9 mouse cellular contexts compared by ENCODE assay signal in genomic region chr2:158667022-158667670, GRCm38 (mm10). TPM values are rescaled to one million over a fixed set of nuclear protein-coding genes. Genes with fewer than 3 reads are reported as not detected.
DNase-seq lines count a peak whose midpoint lies in the region; ATAC-seq and TF ChIP-seq lines count a peak whose summit lies in the region.
"Had no signal": no experiment of that assay in that cellular context is flagged by ENCODE, and none has a peak within 500 bp of the region (broad histone marks: within the 10 kb centered on the region; RNA-seq: fewer than 3 reads in every experiment).

No protein-coding gene starts in this region.

- 0 out of 2 replicates have a peak, but pooled peaks have one; percentile 51 for ATAC-seq in embryonic facial prominence, embryonic 15.5 days (ENCODE audit: insufficient number of reproducible peaks, low FRiP score, low TSS enrichment, low read depth)
- ATAC-seq in heart, postnatal 0 days (ENCODE audit: insufficient read depth, low read depth), result peak; percentile 60
- peak; percentile 35; the same call in 1 of the 2 replicates for ATAC-seq in liver, embryonic 14.5 days (ENCODE audit: insufficient read depth)
- peak; percentile 38 for ATAC-seq in stomach, postnatal 0 days (ENCODE audit: low FRiP score, low TSS enrichment)

- H3K4me2 ChIP-seq in embryonic facial prominence, embryonic 15.5 days (replicated peaks), result peak overlapping the region; percentile 84
- peak overlapping the region; percentile 78 for H3K4me2 ChIP-seq in heart, postnatal 0 days (ENCODE audit: low read depth, low read length)
- peak overlapping the region; percentile 51 for H3K4me2 ChIP-seq in liver, embryonic 14.5 days (ENCODE audit: low read depth)
- H3K4me2 ChIP-seq in stomach, postnatal 0 days (replicated peaks; ENCODE audit: low read depth), result peak overlapping the region; percentile 59

- H3K4me1 ChIP-seq in embryonic facial prominence, embryonic 15.5 days, result peaks cover 26% of the 10 kb centered on the region
- 0 out of 2 replicates have a peak, but pooled peaks cover 7% of the 10 kb centered on the region for H3K4me1 ChIP-seq in heart, postnatal 0 days (ENCODE audit: control insufficient read depth, insufficient read depth)
- no peaks in the 10 kb centered on the region for H3K4me1 ChIP-seq in liver, embryonic 14.5 days (replicated peaks; ENCODE audit: control insufficient read depth in 2 of 2, insufficient read depth in 2 of 2, low read length in 1 of 2)
- peaks cover 3% of the 10 kb centered on the region; the same call in 1 of the 2 replicates for H3K4me1 ChIP-seq in stomach, postnatal 0 days (replicated peaks; ENCODE audit: control insufficient read depth, insufficient read depth)

- no peaks in the 10 kb centered on the region for H3K36me3 ChIP-seq in embryonic facial prominence, embryonic 15.5 days
- H3K36me3 ChIP-seq in heart, postnatal 0 days (replicated peaks; ENCODE audit: control insufficient read depth, insufficient read depth, low read length), result no peaks in the 10 kb centered on the region
- no peaks in the 10 kb centered on the region for H3K36me3 ChIP-seq in liver, embryonic 14.5 days (replicated peaks; ENCODE audit: control insufficient read depth, insufficient read depth, low read depth)
- no peaks in the 10 kb centered on the region for H3K36me3 ChIP-seq in stomach, postnatal 0 days (ENCODE audit: control insufficient read depth, insufficient read depth, low read length)
- H3K36me3 ChIP-seq: G1E had no signal

- no peak overlapping the region for H3K9ac ChIP-seq in embryonic facial prominence, embryonic 15.5 days
- H3K9ac ChIP-seq in heart, postnatal 0 days (replicated peaks; ENCODE audit: low read depth, low read length), result peak overlapping the region; percentile 22; the same call in 1 of the 2 replicates
- no peak overlapping the region for H3K9ac ChIP-seq in liver, embryonic 14.5 days (replicated peaks)
- 0 out of 2 replicates have a peak overlapping the region, but pooled peaks have one; percentile 31 for H3K9ac ChIP-seq in stomach, postnatal 0 days (ENCODE audit: low read length)

- peak overlapping the region; percentile 78 for H3K4me3 ChIP-seq in gastrocnemius, adult 2 months
- peak overlapping the region; percentile 44 for H3K4me3 ChIP-seq in embryonic facial prominence, embryonic 15.5 days (replicated peaks)
- peak overlapping the region; percentile 59 for H3K4me3 ChIP-seq in heart, postnatal 0 days (ENCODE audit: low read depth, low read length)
- H3K4me3 ChIP-seq in liver, embryonic 14.5 days (ENCODE audit: insufficient read depth in 1 of 2, low read depth in 2 of 2, low read length in 2 of 2), result peak overlapping the region; percentile 21 to 31
- H3K4me3 ChIP-seq in stomach, postnatal 0 days (ENCODE audit: low read depth, low read length), result peak overlapping the region; percentile 44

- peak; percentile 57 for DNase-seq in gastrocnemius, adult 2 months
- no peak for DNase-seq in gastrocnemius, adult 18-20 months (ENCODE audit: low spot score)
- no peak for DNase-seq in heart, postnatal 0 days (ENCODE audit: low spot score)
- DNase-seq in kidney, postnatal 14 days, result peak; percentile 76
- no peak for DNase-seq in liver, embryonic 14.5 days (ENCODE audit: low read depth in 3 of 3, low spot score in 3 of 3)
- peak; percentile 63 for DNase-seq in neural tube, embryonic 10.5 days (ENCODE audit: extremely low spot score, low spot score)
- DNase-seq in stomach, postnatal 0 days (ENCODE audit: low spot score), result peak; percentile 34

- TF ChIP-seq CTCF in gastrocnemius, adult 2 months (IDR thresholded peaks at IDR 0.05), result no peak
- TF ChIP-seq CTCF in heart, postnatal 0 days (IDR thresholded peaks at IDR 0.05; ENCODE audit: low read depth), result no peak
- TF ChIP-seq CTCF in liver, embryonic 14.5 days (IDR thresholded peaks at IDR 0.05; ENCODE audit: low read depth), result no peak
- TF ChIP-seq CTCF in stomach, postnatal 0 days (IDR thresholded peaks at IDR 0.05; ENCODE audit: low read depth), result no peak

- under 1% methylated on average over 47 of the region's 47 CpGs for WGBS in embryonic facial prominence, embryonic 15.5 days
- WGBS in heart, postnatal 0 days, result under 1% methylated on average over 47 of the region's 47 CpGs
- WGBS in liver, embryonic 14.5 days (ENCODE audit: insufficient replicate concordance), result 2% methylated on average over 47 of the region's 47 CpGs
- WGBS in stomach, postnatal 0 days, result 1% methylated on average over 45 of the region's 47 CpGs

- TF ChIP-seq EP300 in heart, postnatal 0 days (IDR thresholded peaks at IDR 0.05; ENCODE audit: low read depth), result no peak
- no peak for TF ChIP-seq EP300 in liver, embryonic 14.5 days (IDR thresholded peaks at IDR 0.05; ENCODE audit: low read depth)
- no peak for TF ChIP-seq EP300 in stomach, postnatal 0 days (optimal IDR thresholded peaks at IDR 0.05)

- H3K9me3 ChIP-seq in embryonic facial prominence, embryonic 15.5 days (replicated peaks), result no peaks in the 10 kb centered on the region
- H3K9me3 ChIP-seq in heart, postnatal 0 days (replicated peaks; ENCODE audit: control insufficient read depth, low read length), result no peaks in the 10 kb centered on the region
- H3K9me3 ChIP-seq in liver, embryonic 14.5 days (ENCODE audit: control insufficient read depth, low read length), result no peaks in the 10 kb centered on the region
- H3K9me3 ChIP-seq in stomach, postnatal 0 days (ENCODE audit: control insufficient read depth, low read length), result no peaks in the 10 kb centered on the region
- H3K9me3 ChIP-seq: G1E had no signal

- H3K27me3 ChIP-seq in embryonic facial prominence, embryonic 15.5 days, result peaks cover 58% of the 10 kb centered on the region
- peaks cover 43% of the 10 kb centered on the region for H3K27me3 ChIP-seq in heart, postnatal 0 days (ENCODE audit: control insufficient read depth, insufficient read depth, low read length)
- H3K27me3 ChIP-seq in liver, embryonic 14.5 days (ENCODE audit: control insufficient read depth, insufficient read depth, low read length), result peaks cover 43% of the 10 kb centered on the region
- H3K27me3 ChIP-seq in stomach, postnatal 0 days (ENCODE audit: control insufficient read depth, insufficient read depth, low read length), result peaks cover 14% of the 10 kb centered on the region; the same call in 1 of the 2 replicates

- intact Hi-C loops in gastrocnemius, adult 2 months (cut with DNase I), result no loop called here

- H3K27ac ChIP-seq in gastrocnemius, adult 2 months, result peak overlapping the region; percentile 83
- no peak overlapping the region for H3K27ac ChIP-seq in embryonic facial prominence, embryonic 15.5 days (replicated peaks)
- H3K27ac ChIP-seq in heart, postnatal 0 days (ENCODE audit: low read depth), result peak overlapping the region; percentile 50
- no peak overlapping the region for H3K27ac ChIP-seq in liver, embryonic 14.5 days
- H3K27ac ChIP-seq in stomach, postnatal 0 days (replicated peaks), result peak overlapping the region; percentile 30; the same call in 1 of the 2 replicates

RNA-seq across cellular contexts. Expression of gene Ppp1r16b, which starts 1.9 kb away (rescaled TPM):
- 1 to 10 TPM; 3.1 to 4.1 TPM for total RNA-seq in gastrocnemius, adult 2 months (2021)
- total RNA-seq in gastrocnemius, adult 18-20 months (2021), result 1 to 10 TPM; 2.3 to 4.4 TPM
- 5.3 and 5.7 TPM in 2 replicates for polyA plus RNA-seq in embryonic facial prominence, embryonic 15.5 days (2015; fragmentation: Nextera tagmentation; extraction: Ambion mirVana)
- total RNA-seq in heart, postnatal 0 days (2014; rRNA removed; ENCODE audit: low replicate concordance), result 3.7 and 9.1 TPM in 2 replicates
- 5.0 and 5.1 TPM in 2 replicates for polyA plus RNA-seq in heart, postnatal 0 days (2015; fragmentation: Nextera tagmentation; extraction: Ambion mirVana)
- polyA plus RNA-seq in liver, embryonic 14.5 days (2012; rRNA removed), result 0.30 and 0.31 TPM in 2 replicates
- polyA plus RNA-seq in liver, embryonic 14.5 days (2014; fragmentation: Nextera tagmentation; extraction: Ambion mirVana), result 0.74 and 0.76 TPM in 2 replicates
- 2.0 and 2.1 TPM in 2 replicates for polyA plus RNA-seq in stomach, postnatal 0 days (2015; fragmentation: Nextera tagmentation; extraction: Ambion mirVana)
- polyA plus RNA-seq: G1E had no signal

RNA-seq across cellular contexts. Expression of gene Actr5, which starts 42.5 kb away (rescaled TPM):
- total RNA-seq in gastrocnemius, adult 2 months (2021), result 1 to 10 TPM; 4.2 to 4.8 TPM
- 1 to 10 TPM; 3.8 to 4.0 TPM for total RNA-seq in gastrocnemius, adult 18-20 months (2021)
- polyA plus RNA-seq in embryonic facial prominence, embryonic 15.5 days (2015; fragmentation: Nextera tagmentation; extraction: Ambion mirVana), result 12.0 and 13.1 TPM in 2 replicates
- 9.6 and 10.8 TPM in 2 replicates for total RNA-seq in heart, postnatal 0 days (2014; rRNA removed; ENCODE audit: low replicate concordance)
- 2.9 and 3.8 TPM in 2 replicates for polyA plus RNA-seq in heart, postnatal 0 days (2015; fragmentation: Nextera tagmentation; extraction: Ambion mirVana)
- 2.9 and 3.6 TPM in 2 replicates for polyA plus RNA-seq in liver, embryonic 14.5 days (2012; rRNA removed)
- polyA plus RNA-seq in liver, embryonic 14.5 days (2014; fragmentation: Nextera tagmentation; extraction: Ambion mirVana), result 4.9 and 5.9 TPM in 2 replicates
- polyA plus RNA-seq in stomach, postnatal 0 days (2015; fragmentation: Nextera tagmentation; extraction: Ambion mirVana), result 5.1 and 5.2 TPM in 2 replicates

RNA-seq across cellular contexts. Expression of gene Slc32a1, which starts 56.6 kb away (rescaled TPM):
- total RNA-seq in gastrocnemius, adult 2 months (2021), result not detected
- not detected for total RNA-seq in gastrocnemius, adult 18-20 months (2021)
- 0.05 and 0.08 TPM in 2 replicates for polyA plus RNA-seq in embryonic facial prominence, embryonic 15.5 days (2015; fragmentation: Nextera tagmentation; extraction: Ambion mirVana)
- total RNA-seq in heart, postnatal 0 days (2014; rRNA removed; ENCODE audit: low replicate concordance), result not detected in 2 replicates
- polyA plus RNA-seq in heart, postnatal 0 days (2015; fragmentation: Nextera tagmentation; extraction: Ambion mirVana), result not detected in 2 replicates
- polyA plus RNA-seq in liver, embryonic 14.5 days (2012; rRNA removed), result 0.01 and 0.05 TPM in 2 replicates
- polyA plus RNA-seq in liver, embryonic 14.5 days (2014; fragmentation: Nextera tagmentation; extraction: Ambion mirVana), result not detected in 2 replicates
- not detected in 2 replicates for polyA plus RNA-seq in stomach, postnatal 0 days (2015; fragmentation: Nextera tagmentation; extraction: Ambion mirVana)
- total RNA-seq: G1E had no signal
- polyA plus RNA-seq: G1E had no signal

Comparison
In these comparisons a context has a peak if more than half of its experiments do, and no peak if none do; other contexts are left out.
1. DNase-seq: peak in gastrocnemius, adult 2 months (single experiment), kidney, postnatal 14 days (single experiment), neural tube, embryonic 10.5 days (single experiment) and stomach, postnatal 0 days (single experiment); none in gastrocnemius, adult 18-20 months (single experiment), heart, postnatal 0 days (single experiment) and liver, embryonic 14.5 days (0 of 3).
2. H3K27ac ChIP-seq: peak in gastrocnemius, adult 2 months (single experiment), heart, postnatal 0 days (single experiment) and stomach, postnatal 0 days (single experiment); none in embryonic facial prominence, embryonic 15.5 days (single experiment) and liver, embryonic 14.5 days (single experiment).
3. H3K4me3 ChIP-seq: peak in every context shown above with its lines; median percentile 78 in gastrocnemius, adult 2 months; 59 in heart, postnatal 0 days; 44 in embryonic facial prominence, embryonic 15.5 days; 44 in stomach, postnatal 0 days; 26 in liver, embryonic 14.5 days.
4. H3K9ac ChIP-seq: peak in heart, postnatal 0 days (single experiment) and stomach, postnatal 0 days (single experiment); none in embryonic facial prominence, embryonic 15.5 days (single experiment) and liver, embryonic 14.5 days (single experiment).
5. Peak in every context shown above with its lines, with median percentiles within 50 percentile points of each other: ATAC-seq and H3K4me2 ChIP-seq.